Mouse (Mus musculus) layer of hippocampus, postnatal 10 days (tissue): ENCODE results near the gene Nosip. TPM values are rescaled to one million over a fixed set of nuclear protein-coding genes. Genes with fewer than 3 reads are reported as not detected.

Source experiments
- DNase-seq, 2 experiments: peaks; one replicate each; pipeline ENCODE4 v3.0.0; 2021; ENCODE audit warnings: low spot score in 2 of 2
- total RNA-seq, 2 experiments: library from RNA; stranded (reverse); gene quantifications; 2 replicates each; pipeline ENCODE4 v1.2.3; 2021

Gene Nosip
- total RNA-seq, 2 experiments from 2014 or later, result 47.2 to 51.6 TPM

DNA sequence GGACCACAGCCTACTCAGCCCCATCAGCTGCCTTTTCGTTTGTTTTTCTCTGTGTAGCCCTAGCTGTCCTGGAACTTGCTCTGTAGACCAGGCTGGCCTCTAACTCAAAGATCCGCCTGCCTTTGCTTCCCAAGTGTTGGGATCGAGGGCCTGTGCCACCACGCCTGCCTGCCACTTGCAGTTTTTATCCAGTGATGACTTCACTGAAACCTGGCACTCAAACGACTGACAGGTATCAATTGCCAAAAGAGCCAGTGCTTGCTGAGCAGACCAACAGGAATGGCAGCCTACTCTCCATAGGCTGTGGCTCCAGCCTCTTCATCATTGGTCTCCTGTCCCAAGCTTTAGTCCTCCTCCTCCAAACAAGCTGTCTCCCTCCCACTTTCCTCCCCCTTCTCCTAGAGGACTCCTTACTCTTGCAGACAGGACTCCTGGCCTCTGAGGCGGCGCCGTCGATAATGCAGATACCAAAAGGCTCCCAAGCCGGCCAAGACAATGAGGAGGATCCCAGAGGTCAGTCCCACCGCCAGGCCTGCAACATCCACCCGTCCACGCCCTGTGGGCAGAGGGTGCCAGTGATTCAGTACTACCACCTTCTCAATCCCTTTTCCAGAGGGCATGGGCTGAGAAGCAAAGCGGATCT, 5.8 kb upstream of the Nosip start:
- no peak for DNase-seq

DNA sequence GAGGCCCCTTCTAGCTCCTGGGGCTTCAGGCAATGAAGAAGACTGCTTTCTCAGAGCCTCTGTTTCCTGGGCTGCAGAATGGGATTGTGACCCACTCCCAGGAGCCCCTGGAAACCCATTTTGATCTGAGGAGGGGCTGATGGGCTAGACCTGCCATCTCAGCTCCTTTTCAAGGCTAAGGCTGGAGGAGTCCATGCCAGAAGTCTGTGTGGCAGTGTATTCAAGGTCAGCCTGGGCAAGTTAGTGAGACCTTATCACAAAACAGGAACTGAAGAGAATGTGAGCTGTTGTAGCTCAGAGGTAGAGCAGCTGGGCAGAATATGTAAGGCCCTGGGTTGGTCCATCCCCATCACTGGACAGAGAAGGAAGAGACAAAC, 5.3 kb upstream of the Nosip start:
- no peak for DNase-seq

DNA sequence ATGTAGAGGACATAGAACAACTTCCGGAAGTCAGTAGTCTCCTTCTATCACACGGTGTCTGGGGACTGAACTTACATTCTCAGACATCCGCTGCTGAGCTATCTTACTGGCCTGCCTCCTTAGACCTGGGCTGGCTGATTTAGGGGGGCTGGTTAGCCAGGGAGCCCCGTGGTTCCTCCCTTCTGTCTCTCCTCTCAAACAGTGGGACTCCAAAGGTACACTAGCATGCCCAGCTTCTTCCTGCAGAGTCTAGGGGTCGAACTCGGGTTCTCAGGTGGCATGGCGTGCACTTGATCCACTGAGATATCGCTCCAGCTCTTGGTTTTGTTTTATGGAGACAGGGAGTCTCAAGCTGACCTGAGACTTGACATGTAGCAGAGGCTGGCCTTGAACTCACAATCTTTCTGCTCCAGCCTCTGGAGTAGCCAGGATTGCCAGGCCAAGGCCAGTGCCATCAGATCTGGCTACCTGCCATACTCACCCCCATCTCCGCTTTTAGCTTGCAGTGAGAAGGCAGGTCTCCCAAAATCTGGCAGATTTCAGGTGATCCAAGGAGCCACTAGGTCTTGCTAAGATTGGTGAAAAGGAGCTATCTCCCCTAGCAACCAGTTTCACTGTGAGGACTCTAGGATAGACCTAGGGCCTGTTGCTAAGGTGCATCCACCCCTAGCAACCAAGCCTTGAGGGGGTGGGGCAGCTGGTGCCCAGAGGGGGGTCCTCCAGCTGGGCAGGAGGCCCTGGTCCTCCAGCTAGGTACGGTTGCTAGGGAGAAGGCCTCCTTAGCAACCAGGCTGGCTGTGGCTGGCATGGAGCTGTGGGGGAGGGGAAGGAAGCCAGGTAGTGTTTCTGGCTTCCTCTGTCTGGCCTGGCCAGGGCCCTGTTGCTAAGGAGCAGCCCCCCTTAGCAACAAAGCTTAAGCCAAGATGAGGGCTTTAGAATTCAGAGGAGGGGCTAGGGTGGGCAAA, 3.3 kb upstream of the Nosip start:
- DNase-seq, result no peak

DNA sequence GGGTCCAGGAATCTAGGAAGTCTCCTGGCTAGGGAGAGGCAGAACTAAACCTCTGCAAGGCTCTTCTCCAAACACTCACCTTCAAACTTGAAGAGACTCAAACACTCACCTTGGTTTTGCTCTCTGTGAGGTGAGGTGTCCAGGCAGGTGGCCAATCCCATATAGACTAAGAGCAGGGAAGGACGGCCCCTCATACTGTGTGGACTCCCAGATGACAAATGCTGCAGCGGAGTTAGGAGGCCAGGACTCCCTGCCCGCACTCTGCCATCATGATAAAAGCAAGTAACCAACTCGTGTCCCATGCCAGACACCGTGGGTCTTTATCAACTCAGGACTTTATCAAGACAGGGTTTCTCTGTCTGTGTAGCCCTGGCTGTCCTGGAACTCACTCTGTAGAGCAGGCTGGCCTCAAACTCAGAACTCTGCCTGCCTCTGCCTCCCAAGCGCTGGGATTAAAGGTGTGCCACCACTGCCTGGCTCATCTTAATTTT, 1.6 kb upstream of the Nosip start:
- no peak for DNase-seq

DNA sequence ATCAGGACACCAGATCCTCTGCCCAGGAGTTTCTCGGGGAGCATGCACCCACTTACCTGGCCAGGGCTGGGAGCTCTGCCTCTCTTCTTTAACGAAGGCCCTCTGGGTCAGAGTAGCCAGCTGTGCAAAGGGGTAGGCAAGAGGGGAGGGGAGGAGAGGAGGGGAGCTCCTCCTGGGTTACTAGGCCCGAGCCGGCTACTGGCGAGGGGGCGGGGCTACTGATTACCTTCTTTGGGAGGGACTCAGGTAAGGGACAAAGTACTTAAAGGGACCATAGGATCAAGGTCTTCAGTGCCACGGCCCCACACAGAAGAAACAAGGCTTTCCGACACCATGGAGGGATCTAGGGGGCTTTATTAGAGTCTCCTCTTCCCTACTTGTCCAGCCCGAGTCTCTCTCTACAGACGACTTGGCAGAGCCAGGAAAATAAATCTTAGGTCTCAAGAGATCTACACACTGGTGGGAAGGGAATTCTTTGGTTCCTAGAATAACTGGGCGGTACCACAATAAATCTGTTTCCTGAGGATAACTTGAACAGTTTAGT, 625 bp upstream of the Nosip start:
- no peak for DNase-seq

DNA sequence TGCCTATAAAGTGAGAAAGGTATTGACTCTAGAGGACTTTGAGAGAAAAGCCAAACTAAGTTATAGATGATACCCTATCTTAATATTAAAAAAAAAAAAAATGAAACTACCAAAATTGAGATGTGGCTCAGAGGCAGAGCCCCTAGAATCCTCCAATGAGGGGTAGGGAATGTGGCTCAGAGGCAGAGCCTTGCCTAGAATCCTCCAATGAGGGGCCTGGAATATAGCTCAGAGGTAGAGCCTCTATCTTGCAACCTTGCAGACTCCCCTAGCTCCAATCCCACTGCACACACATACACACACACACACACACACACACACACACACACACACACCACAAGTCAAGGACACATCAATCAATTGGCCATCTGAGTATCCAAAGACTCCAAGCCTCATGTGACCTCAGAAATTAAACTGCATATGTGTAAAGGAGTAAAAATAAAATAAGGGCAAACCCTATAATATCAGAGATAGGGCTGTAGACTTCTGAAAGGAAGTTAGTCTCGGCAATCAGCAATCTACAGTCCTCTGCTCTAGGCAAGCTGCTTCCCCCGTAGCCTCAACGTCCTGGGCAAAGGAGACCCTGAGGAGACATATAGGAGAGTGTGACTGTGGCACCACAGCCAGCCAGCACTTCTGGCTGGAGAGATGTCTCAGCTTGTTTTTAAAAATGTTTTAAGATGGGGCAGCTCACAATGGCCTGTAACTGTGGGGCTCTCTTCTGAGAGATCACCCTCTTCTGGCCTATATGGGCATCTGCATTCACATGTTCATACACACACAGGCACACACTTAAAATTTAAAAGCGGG, 5.2 kb downstream of the Nosip start:
- no peak for DNase-seq

DNA sequence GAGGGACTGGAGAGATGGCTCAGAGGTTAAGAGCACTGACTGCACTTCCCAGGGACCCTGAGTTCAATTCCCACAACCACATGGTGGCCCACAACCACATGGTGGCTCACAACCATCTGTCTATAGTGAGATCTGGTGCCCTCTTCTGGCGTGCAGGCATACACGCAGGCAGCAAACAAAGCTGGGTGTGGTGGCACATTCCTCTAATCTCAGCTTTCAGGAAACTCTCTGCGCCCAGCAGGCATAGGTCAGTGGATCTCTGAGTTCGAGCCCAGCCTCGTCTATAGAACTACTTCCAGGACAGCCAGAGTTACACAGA, 5.7 kb downstream of the Nosip start:
- DNase-seq, result peak; percentile 54 to 57

DNA sequence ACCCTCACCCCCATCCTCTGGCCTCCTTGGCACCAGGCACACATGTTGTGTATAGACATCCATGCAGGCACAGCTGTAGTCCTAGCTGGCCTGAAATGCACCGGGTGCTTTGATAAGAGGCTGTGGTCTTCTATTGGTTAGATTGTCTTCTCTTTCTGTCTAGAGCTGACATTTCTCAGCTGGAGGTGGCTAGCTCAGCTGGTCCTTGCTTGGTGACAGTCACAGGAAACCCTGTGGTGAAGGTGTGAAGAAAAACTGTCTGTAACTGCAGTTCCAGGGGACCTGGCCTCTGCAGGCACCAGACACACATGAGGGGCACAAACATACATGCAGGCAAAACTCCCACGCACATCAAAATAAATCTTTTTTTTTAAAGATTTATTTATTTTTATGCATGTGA, 7.4 kb downstream of the Nosip start:
- DNase-seq, result no peak

DNA sequence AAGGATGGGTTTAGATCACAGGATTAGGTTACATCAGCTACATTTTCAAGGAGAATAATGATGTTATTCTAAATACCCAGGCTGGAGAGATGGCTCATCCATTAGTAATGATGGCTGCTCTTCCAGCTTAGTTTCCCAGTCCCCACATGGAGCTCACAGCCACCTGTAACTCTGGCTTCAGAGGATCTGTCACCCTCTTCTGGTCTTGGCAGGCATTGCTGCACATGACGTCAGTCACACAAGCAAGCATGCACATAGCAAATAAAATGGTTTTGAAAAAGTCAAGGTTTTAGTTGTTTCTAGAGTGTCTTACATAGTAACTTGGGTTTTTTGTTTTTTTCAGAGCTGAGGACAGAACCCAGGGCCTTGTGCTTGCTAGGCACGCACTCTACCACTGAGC, 10.0 kb downstream of the Nosip start:
- DNase-seq, result no peak

DNA sequence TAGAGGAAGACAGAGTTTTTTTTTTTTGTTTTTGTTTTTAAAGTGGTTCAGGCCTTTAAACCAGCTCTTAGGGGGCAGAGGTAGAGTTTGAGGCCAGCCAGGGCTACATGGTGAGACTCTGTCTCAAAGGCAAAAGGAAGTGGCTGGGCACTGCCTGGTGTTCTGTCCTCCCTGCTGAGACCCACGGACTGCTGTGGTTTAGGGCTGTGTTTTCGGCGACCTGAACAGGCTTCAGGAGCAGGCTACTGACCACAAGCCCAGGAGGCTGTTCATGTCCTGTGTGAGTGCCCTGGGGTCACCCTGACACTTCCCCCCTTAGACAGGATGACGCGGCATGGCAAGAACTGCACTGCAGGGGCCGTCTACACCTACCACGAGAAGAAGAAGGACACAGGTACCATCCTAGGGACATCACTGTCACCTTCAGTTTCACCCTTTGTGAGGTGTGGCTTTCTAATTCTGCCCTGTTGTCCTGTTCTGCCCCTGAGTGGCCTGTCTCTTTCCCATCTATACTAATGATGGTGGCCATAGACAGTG, 11.0 kb downstream of the Nosip start:
- no peak for DNase-seq

DNA sequence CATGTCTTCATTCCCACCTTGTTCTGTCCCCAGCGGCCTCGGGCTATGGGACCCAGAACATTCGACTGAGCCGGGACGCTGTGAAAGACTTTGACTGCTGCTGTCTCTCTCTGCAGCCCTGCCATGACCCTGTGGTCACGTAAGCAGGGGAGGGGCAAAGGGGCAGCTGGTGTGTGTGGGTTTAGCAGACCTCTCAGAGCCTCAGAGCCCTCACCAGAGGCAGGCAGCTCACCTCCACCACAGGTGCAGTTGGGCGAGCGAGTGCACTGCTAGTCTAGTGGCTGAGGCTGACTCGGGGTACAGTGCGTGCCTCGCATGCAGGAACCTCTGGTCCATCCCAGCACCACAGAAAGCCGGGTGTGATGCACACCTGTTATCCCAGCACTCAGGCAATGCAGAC, 11.7 kb downstream of the Nosip start:
- no peak for DNase-seq

DNA sequence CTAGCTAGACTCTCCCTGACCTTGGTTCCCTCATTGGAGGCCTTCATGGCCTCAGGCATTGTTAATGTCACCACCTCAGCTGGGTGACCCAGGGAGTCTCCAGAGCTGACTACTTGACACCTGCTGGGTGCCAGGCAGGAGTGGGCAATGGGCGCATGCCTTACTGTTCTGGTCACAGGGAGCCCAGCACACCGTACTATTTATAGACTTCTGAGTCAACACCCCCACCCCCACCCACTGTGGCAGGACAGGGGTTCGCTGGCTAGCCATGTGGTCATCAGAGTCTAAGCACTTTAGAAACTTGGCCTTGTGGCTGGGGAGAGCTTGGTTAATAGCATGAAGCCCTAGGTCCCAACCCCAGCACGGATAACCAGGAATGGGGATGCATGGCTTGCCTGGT, 13.2 kb downstream of the Nosip start:
- DNase-seq, result no peak

DNA sequence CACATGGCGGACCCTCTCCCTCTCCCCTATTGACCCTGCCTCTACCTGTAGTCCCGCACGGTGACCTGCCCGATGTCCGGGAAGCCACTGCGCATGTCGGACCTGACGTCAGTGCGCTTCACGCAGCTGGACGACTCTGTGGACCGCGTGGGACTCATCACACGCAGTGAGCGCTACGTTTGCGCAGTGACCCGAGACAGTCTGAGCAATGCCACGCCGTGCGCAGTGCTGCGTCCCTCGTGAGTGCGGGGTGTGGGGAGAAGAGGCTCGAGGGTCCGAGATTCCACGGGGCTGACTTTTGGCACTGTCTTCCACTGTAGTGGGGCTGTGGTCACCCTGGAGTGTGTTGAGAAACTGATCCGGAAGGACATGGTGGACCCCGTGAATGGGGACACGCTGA, 14.3 kb downstream of the Nosip start:
- DNase-seq, result no peak

DNA sequence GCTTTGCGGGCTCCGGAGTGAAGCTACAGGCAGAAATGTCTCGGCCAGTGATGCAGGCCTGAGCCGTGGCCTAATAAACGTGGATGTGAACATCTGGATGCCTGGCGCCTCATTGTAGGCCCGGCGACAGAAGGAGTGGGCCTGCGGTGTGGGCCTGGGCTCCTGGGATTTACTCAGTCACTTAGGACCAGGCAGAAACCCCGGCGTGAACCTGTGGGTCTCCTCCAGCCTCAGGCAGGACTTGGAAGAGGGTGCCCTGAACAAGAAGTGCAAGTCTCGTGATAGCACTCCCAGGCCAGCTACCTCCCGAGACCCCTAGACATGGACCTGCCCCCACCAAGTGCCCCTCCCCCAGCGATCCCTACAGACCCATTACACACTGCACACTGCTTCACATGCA, 15.1 kb downstream of the Nosip start:
- DNase-seq, result no peak

DNA sequence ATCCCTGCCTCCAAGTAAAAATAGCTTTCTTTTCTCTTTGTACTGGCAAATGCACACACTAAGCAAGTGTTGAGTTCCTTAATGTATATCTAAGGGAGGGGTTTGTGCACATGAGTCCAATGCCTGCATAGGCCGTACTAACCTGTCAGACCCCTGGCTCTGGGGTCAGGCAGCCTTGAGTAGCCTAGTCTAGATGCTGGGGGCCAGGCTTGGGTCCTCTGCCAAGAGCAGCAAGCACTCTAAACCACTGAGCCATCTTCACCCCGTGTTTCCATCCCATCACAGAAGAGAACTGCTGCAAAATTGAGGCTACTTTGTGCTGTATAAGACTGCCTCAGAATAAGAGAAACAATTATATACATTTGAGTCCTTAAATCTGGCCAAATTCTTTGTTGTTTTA, 15.6 kb downstream of the Nosip start:
- no peak for DNase-seq

DNA sequence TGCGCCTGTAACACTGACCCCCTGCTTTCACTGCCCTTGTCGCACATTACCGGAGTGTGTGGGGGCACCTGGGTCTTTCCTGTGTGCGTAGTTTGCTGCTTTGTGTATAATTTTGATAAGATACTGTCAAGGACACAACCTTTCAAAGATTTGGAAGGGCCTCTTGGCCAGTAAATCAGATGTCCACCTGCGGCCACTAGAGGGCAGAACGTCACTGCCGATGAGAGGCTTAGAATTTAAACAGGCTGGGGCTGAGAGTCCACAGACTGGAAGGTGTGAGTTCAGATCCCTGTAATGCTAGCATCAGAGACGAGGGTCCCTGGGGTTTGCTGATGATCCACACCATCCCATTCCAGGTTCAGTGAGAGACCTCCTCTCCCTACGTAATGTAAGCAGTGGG, 16.3 kb downstream of the Nosip start:
- DNase-seq, result peak; percentile 70 to 76

DNA sequence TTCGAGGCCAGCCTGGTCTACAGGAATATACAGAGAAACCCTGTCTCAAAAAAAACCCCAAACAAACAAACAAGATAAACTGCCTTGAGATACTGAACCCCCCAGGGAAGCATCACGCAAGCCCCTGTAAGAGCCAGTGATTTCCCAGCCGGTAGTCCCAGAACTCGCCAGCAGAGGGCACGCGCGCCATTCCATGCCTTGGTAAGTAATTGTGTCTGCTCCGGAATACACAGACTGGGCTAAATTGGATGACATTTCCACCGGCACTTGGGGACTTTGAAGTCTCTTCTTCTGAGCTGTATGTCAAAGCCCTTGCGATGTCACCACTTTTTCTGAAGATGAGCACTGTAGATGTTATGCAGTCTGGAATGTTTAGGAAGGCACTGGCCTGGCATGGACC, 17.6 kb downstream of the Nosip start:
- peak; percentile 97 to 98 for DNase-seq

DNA sequence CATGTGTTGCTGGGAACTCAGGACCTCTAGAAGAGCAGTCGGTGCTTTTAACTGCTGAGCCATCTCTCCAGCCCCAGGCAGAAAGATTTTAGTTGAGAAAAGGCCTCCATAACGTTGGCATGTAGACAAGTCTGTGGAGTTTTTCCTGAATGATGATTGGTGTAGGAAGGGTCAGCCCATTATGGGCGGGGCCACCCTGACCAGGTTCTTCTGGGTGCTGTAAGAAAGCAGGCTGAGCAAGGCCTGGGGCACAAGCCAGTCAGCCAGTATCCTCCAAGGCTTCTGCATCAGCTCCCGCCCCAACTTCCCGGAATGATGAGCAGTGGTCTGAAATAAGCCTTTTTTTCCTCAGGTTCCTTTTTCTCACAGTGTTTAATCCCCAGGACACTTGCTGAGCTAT, 18.8 kb downstream of the Nosip start:
- DNase-seq, result no peak

DNA sequence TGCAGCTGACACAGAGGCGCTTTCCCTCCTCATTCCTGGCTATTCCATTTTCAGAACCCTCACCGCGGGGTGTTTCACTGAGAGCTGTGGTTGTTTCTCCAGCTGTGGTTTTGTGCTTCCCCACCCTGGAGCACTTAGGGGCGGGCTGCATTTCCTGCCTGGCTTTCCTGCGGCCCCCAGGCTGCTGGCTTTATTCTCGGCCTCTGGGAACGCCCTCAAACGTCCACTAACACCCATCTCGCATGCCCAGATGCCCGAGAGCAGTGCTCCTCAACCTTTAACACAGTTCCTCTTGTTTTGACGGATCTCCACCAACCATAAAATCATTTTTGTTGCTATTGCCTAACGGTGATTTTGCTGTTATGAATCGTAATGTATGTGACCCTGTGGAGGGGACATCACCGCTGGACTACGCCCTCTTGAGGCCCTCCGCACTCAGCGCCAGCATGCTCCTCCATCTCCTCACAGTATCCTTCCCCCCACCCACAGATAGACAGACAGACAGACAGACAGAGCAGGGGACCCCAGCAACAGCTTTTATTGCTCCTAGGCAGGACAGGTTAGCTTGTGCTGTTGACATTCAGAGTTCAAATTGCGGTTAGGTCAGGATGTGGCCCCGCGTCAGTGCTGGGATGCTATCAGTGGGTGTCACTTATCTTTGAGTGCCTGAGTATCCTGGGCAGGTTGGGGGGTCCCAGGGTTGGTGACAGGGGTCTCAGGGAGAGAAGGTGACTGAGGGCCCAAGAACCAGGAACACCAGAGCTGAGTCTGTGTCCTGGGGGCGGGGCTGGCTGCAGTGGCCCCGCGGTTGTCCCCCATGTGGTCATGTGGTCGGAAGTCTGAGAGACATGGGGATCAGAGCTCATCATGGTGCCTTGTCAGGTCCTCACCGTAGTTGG, 20.4 kb downstream of the Nosip start:
- no peak for DNase-seq

DNA sequence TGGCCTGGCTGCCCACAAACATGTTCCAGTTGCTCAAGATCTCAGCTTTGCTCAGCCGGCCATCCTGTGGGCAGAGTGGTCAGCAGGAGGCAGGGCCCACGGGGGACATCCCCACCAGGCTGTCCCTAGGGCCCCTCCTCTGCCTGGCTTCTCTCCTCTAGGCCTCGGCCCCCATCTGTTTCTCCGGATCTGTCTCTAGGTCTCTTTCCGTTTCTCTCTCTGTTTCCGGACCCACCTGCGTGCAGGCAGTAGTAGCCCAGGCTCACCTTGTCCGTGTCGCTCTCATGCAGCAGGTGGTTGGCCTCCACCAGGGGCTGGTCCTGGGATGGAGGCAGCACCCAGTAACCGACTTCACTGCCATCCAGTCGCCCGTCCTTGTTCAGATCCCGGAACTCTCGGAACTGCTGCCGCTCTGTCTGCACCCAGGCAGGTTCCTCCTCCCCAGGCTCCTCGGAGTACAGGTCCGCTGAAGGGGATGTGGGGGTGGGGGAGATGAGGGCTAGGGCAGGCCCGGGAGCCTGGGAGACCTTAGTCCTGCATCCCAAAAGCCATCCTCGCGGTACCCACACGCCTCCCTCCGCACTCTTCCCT, 21.2 kb downstream of the Nosip start:
- DNase-seq, result no peak
